Comparison of ENCODE assay signal across 12 mouse cellular contexts in the genomic region with DNA sequence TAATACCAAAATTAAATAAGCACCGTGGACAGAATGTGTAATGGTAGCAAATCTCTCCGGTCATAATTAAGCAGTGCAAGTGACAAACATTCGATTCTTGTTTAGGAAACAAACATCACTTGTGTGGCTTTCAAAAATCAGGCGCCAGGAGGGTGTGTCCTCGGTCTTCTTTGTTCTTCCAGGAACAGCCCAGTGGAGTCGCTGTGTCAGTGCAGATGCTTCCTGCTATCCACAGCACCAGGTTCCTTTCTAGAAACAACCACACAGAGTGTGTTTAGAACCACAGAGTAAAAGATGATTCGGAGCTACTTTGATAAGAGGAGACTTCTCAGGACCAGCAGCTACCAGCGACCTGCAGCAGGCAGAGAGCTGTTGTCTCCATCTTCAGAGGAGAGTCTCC.
DNase-seq lines count a peak whose midpoint lies in the region; ATAC-seq and TF ChIP-seq lines count a peak whose summit lies in the region.
"Had no signal": no experiment of that assay in that cellular context is flagged by ENCODE, and none has a peak within 500 bp of the region (broad histone marks: within the 10 kb centered on the region; RNA-seq: fewer than 3 reads in every experiment).

No protein-coding gene starts in this region.

- peak; percentile 42 for DNase-seq in forebrain, postnatal 0 days
- peak; percentile 3 for DNase-seq in layer of hippocampus, adult 9-11 months
- DNase-seq in layer of hippocampus, postnatal 36 days = no peak
- peak; percentile 1 for DNase-seq in ES-E14 (ENCODE audit: low read depth, low spot score)
- no peak for DNase-seq in urinary bladder, postnatal 25 days (ENCODE audit: low spot score)
- DNase-seq: kidney, adult 8-10 months; thymus, adult 2 months had no signal

- no peaks in the 10 kb centered on the region for H3K4me1 ChIP-seq in forebrain, postnatal 0 days (ENCODE audit: insufficient read depth)
- H3K4me1 ChIP-seq in forebrain, embryonic 12.5 days = peaks cover 18% of the 10 kb centered on the region
- H3K4me1 ChIP-seq in ES-E14 (ENCODE audit: control insufficient read depth in 2 of 2, insufficient read depth in 2 of 2, low read length in 2 of 2, poor library complexity in 1 of 2) = peaks cover 0 to 11% of the 10 kb centered on the region in 2 experiments; a peak in 2 of 4 replicates
- no peaks in the 10 kb centered on the region for H3K4me1 ChIP-seq in cortical plate, adult 2 months (ENCODE audit: control insufficient read depth, insufficient read depth, low read length)
- H3K4me1 ChIP-seq: liver, embryonic 15.5 days had no signal

- H3K36me3 ChIP-seq in forebrain, postnatal 0 days (ENCODE audit: insufficient read depth) = no peaks in the 10 kb centered on the region
- H3K36me3 ChIP-seq in forebrain, embryonic 12.5 days (replicated peaks) = no peaks in the 10 kb centered on the region
- no peaks in the 10 kb centered on the region for H3K36me3 ChIP-seq in ES-E14 (ENCODE audit: control insufficient read depth, insufficient read depth, low read length, poor library complexity, severe bottlenecking)
- H3K36me3 ChIP-seq: limb, embryonic 10.5 days; liver, embryonic 15.5 days had no signal

- no peak overlapping the region for H3K4me2 ChIP-seq in forebrain, postnatal 0 days (ENCODE audit: low read depth)
- no peak overlapping the region for H3K4me2 ChIP-seq in forebrain, embryonic 12.5 days
- H3K4me2 ChIP-seq: liver, embryonic 15.5 days had no signal

- H3K9ac ChIP-seq in forebrain, postnatal 0 days = no peak overlapping the region
- H3K9ac ChIP-seq in forebrain, embryonic 12.5 days = no peak overlapping the region
- H3K9ac ChIP-seq in ES-E14 (ENCODE audit: insufficient read depth, low read depth, low read length, poor library complexity, severe bottlenecking) = no peak overlapping the region
- H3K9ac ChIP-seq: liver, embryonic 15.5 days had no signal

- WGBS in forebrain, postnatal 0 days = 19% methylated on average over 8 of the region's 8 CpGs
- 42% methylated on average over 8 of the region's 8 CpGs for WGBS in forebrain, embryonic 12.5 days

- in situ Hi-C loops in ES-E14 (cut with MboI; ENCODE audit: low sequenced_read_pairs in 2 of 2, unreplicated experiment in 2 of 2) = no loop called here

- H3K27ac ChIP-seq in forebrain, postnatal 0 days (ENCODE audit: low read depth, low read length) = no peak overlapping the region
- H3K27ac ChIP-seq in forebrain, embryonic 12.5 days = no peak overlapping the region
- no peak overlapping the region for H3K27ac ChIP-seq in ES-E14 (ENCODE audit: insufficient read depth, low read depth, low read length, poor library complexity, severe bottlenecking)
- no peak overlapping the region for H3K27ac ChIP-seq in cortical plate, adult 2 months (ENCODE audit: insufficient read depth, low read length)
- H3K27ac ChIP-seq: limb, embryonic 10.5 days; liver, embryonic 15.5 days; macrophage had no signal

- no peak overlapping the region for H3K4me3 ChIP-seq in forebrain, postnatal 0 days (ENCODE audit: low read depth, low read length)
- no peak overlapping the region for H3K4me3 ChIP-seq in forebrain, embryonic 12.5 days (replicated peaks)
- no peak overlapping the region for H3K4me3 ChIP-seq in ES-E14 (ENCODE audit: insufficient read depth in 1 of 2, low read depth in 1 of 2, low read length in 2 of 2, poor library complexity in 1 of 2, severe bottlenecking in 1 of 2)
- no peak overlapping the region for H3K4me3 ChIP-seq in cortical plate, adult 2 months (ENCODE audit: insufficient read depth, low read length)
- H3K4me3 ChIP-seq: limb, embryonic 10.5 days; liver, embryonic 15.5 days had no signal

- H3K27me3 ChIP-seq in forebrain, postnatal 0 days (ENCODE audit: insufficient read depth, low read length) = no peaks in the 10 kb centered on the region
- H3K27me3 ChIP-seq in forebrain, embryonic 12.5 days = peaks cover 9% of the 10 kb centered on the region; the same call in 1 of the 2 replicates
- H3K27me3 ChIP-seq: liver, embryonic 15.5 days had no signal

- peak; percentile 76 for ATAC-seq in forebrain, postnatal 0 days
- ATAC-seq in forebrain, embryonic 12.5 days (ENCODE audit: low FRiP score) = no peak

- no peaks in the 10 kb centered on the region for H3K9me3 ChIP-seq in forebrain, postnatal 0 days (ENCODE audit: low read length)
- H3K9me3 ChIP-seq in forebrain, embryonic 12.5 days = no peaks in the 10 kb centered on the region
- no peaks in the 10 kb centered on the region for H3K9me3 ChIP-seq in ES-E14 (ENCODE audit: control insufficient read depth, insufficient read depth, low read depth, low read length)
- H3K9me3 ChIP-seq: limb, embryonic 10.5 days; liver, embryonic 15.5 days had no signal

- peak; percentile 46 for TF ChIP-seq CTCF in forebrain, postnatal 0 days (IDR thresholded peaks at IDR 0.05; ENCODE audit: low read depth)
- peak; percentile 10; the same call in 1 of the 2 replicates for TF ChIP-seq CTCF in cortical plate, adult 2 months (IDR thresholded peaks at IDR 0.05; ENCODE audit: extremely low read depth, insufficient read depth, low read length)

- TF ChIP-seq POLR2A in cortical plate, adult 2 months (IDR thresholded peaks at IDR 0.05; ENCODE audit: extremely low read depth, insufficient read depth, low read length) = no peak

TF ChIP-seq in ES-E14, 5 proteins besides CTCF, POLR2A, EP300 and RAD21:
- TF ChIP-seq ZNF384 (IDR thresholded peaks at IDR 0.05; ENCODE audit: low read depth, low read length) (no peak), CHD2 (IDR thresholded peaks at IDR 0.05; ENCODE audit: low read depth, low read length) (no peak), HCFC1 (IDR thresholded peaks at IDR 0.05; ENCODE audit: borderline replicate concordance, insufficient read depth, low read length) (no peak), MAFK (IDR thresholded peaks at IDR 0.05; ENCODE audit: insufficient read depth, low read depth, low read length) (no peak), ZC3H11A (IDR thresholded peaks at IDR 0.05; ENCODE audit: borderline replicate concordance, low read depth, low read length) (no peak)

Comparison
In these comparisons a context has a peak if more than half of its experiments do, and no peak if none do; other contexts are left out.
1. DNase-seq: peak in forebrain, postnatal 0 days (single experiment), layer of hippocampus, adult 9-11 months (single experiment) and ES-E14 (single experiment); none in layer of hippocampus, postnatal 36 days (0 of 2) and urinary bladder, postnatal 25 days (single experiment).